Mouse (Mus musculus): ENCODE data around the gene Ift46.

- no peak for TF ChIP-seq CTCF (IDR thresholded peaks at IDR 0.05; ENCODE audit: low read depth)
- no peak for TF ChIP-seq EP300 (IDR thresholded peaks at IDR 0.05; ENCODE audit: low read depth)
Measured at GRCm38 (mm10) chr9:44724665-44725064, 43.0 kb upstream of the Ift46 start.

Data from liver, postnatal 0 days (tissue).